In the genomic region with DNA sequence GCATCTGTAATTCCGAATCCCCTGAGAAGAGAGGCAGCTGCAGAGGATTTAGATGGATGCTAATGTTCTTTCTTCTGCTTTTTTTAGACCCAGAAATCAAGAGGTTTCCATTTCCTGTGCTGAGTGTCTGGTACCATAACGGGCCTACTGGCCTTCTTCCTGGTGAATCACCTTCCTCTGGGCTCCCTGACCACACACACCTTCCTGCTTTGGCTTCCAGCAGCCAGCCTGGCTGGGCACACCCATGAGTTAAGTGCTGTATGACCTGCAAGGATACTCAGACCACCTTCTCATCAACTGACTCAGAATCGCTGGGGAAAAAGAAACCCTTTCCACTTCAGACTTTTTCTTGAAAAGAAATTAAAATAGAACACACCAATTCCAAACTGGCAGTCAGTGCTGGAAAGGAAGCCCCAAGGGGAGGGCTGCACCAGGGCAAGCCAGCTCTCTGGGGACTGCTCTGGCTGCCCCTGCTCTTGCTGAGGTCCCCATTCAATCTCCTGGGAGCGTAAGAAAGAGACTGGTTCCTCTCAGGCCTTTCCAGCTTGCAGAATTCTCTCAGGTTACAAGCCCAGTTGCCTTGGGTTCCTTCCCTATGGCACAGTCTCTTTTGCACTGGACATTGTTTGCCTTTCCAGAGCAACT, we compare ENCODE assay signal across 7 mouse cellular contexts. TPM values are rescaled to one million over a fixed set of nuclear protein-coding genes. Genes with fewer than 3 reads are reported as not detected.
DNase-seq lines count a peak whose midpoint lies in the region; ATAC-seq and TF ChIP-seq lines count a peak whose summit lies in the region.

No protein-coding gene starts in this region.

- no peak for TF ChIP-seq EP300 in heart, adult 2 months (IDR thresholded peaks at IDR 0.05; ENCODE audit: insufficient read depth, low read depth, low read length)

- no peak for TF ChIP-seq CTCF in heart, adult 2 months (IDR thresholded peaks at IDR 0.05)

- WGBS in midbrain, embryonic 16.5 days = 59% methylated on average over 4 of the region's 4 CpGs
- WGBS in midbrain, embryonic 11.5 days = 63% methylated on average over 4 of the region's 4 CpGs
- 35% methylated on average over 4 of the region's 4 CpGs for WGBS in heart, adult 2 months
- WGBS in limb, embryonic 15.5 days = 50% methylated on average over 4 of the region's 4 CpGs

- 0 out of 2 replicates have a peak overlapping the region, but pooled peaks have one; percentile 17 for H3K27ac ChIP-seq in midbrain, embryonic 16.5 days (ENCODE audit: low read length)
- H3K27ac ChIP-seq in midbrain, embryonic 11.5 days (ENCODE audit: low read depth, low read length) = no peak overlapping the region
- peak overlapping the region; percentile 64 for H3K27ac ChIP-seq in heart, adult 2 months
- peak overlapping the region; percentile 38; the same call in 1 of the 2 replicates for H3K27ac ChIP-seq in limb, embryonic 15.5 days

- H3K79me2 ChIP-seq in heart, adult 2 months (replicated peaks; ENCODE audit: control insufficient read depth, insufficient read depth, low read length) = no peaks in the 10 kb centered on the region

- TF ChIP-seq POLR2A in heart, adult 2 months (IDR thresholded peaks at IDR 0.05; ENCODE audit: insufficient read depth, low read depth, low read length) = no peak

- H3K4me3 ChIP-seq in midbrain, embryonic 16.5 days (ENCODE audit: low read depth, low read length) = no peak overlapping the region
- no peak overlapping the region for H3K4me3 ChIP-seq in midbrain, embryonic 11.5 days (ENCODE audit: low read depth, low read length)
- no peak overlapping the region for H3K4me3 ChIP-seq in heart, adult 2 months
- H3K4me3 ChIP-seq in limb, embryonic 15.5 days = no peak overlapping the region

- 0 out of 2 replicates have a peak, but pooled peaks cover 2% of the 10 kb centered on the region for H3K9me3 ChIP-seq in midbrain, embryonic 16.5 days (replicated peaks; ENCODE audit: control insufficient read depth, low read length, poor library complexity, severe bottlenecking)
- H3K9me3 ChIP-seq in midbrain, embryonic 11.5 days (ENCODE audit: control insufficient read depth, low read length) = no peaks in the 10 kb centered on the region
- no peaks in the 10 kb centered on the region for H3K9me3 ChIP-seq in limb, embryonic 15.5 days

- peaks cover 4% of the 10 kb centered on the region for H3K36me3 ChIP-seq in midbrain, embryonic 16.5 days (ENCODE audit: control insufficient read depth, insufficient read depth, low read length)
- no peaks in the 10 kb centered on the region for H3K36me3 ChIP-seq in midbrain, embryonic 11.5 days (ENCODE audit: control insufficient read depth, insufficient read depth, low read length)
- peaks cover 4% of the 10 kb centered on the region; the same call in 1 of the 2 replicates for H3K36me3 ChIP-seq in heart, adult 2 months (ENCODE audit: control insufficient read depth, insufficient read depth, low read length)
- no peaks in the 10 kb centered on the region for H3K36me3 ChIP-seq in limb, embryonic 15.5 days

- H3K4me2 ChIP-seq in midbrain, embryonic 16.5 days (ENCODE audit: low read length) = no peak overlapping the region
- H3K4me2 ChIP-seq in midbrain, embryonic 11.5 days = no peak overlapping the region
- no peak overlapping the region for H3K4me2 ChIP-seq in limb, embryonic 15.5 days

- no peak for ATAC-seq in midbrain, embryonic 16.5 days
- ATAC-seq in midbrain, embryonic 11.5 days (ENCODE audit: low FRiP score) = no peak
- no peak for ATAC-seq in limb, embryonic 15.5 days (ENCODE audit: insufficient number of reproducible peaks, low FRiP score, low TSS enrichment, low read depth)

- no peak overlapping the region for H3K9ac ChIP-seq in midbrain, embryonic 16.5 days (ENCODE audit: low read depth, low read length)
- no peak overlapping the region for H3K9ac ChIP-seq in midbrain, embryonic 11.5 days (ENCODE audit: low read length)
- no peak overlapping the region for H3K9ac ChIP-seq in heart, adult 2 months (ENCODE audit: low read depth, low read length)
- H3K9ac ChIP-seq in limb, embryonic 15.5 days = no peak overlapping the region

- intact Hi-C loops in heart, adult 2 months (cut with DNase I) = no loop called here

- no peaks in the 10 kb centered on the region for H3K4me1 ChIP-seq in midbrain, embryonic 16.5 days (ENCODE audit: control insufficient read depth, insufficient read depth, low read length)
- no peaks in the 10 kb centered on the region for H3K4me1 ChIP-seq in midbrain, embryonic 11.5 days (ENCODE audit: control insufficient read depth, insufficient read depth, low read length)
- peaks cover 8% of the 10 kb centered on the region for H3K4me1 ChIP-seq in heart, adult 2 months (ENCODE audit: control insufficient read depth, insufficient read depth, low read length)
- 0 out of 2 replicates have a peak, but pooled peaks cover 8% of the 10 kb centered on the region for H3K4me1 ChIP-seq in limb, embryonic 15.5 days

- H3K27me3 ChIP-seq in midbrain, embryonic 16.5 days (ENCODE audit: control insufficient read depth, insufficient read depth, low read depth, low read length) = no peaks in the 10 kb centered on the region
- no peaks in the 10 kb centered on the region for H3K27me3 ChIP-seq in midbrain, embryonic 11.5 days (ENCODE audit: control insufficient read depth, insufficient read depth, low read length)
- no peaks in the 10 kb centered on the region for H3K27me3 ChIP-seq in heart, adult 2 months (ENCODE audit: control insufficient read depth, insufficient read depth, low read length)
- H3K27me3 ChIP-seq in limb, embryonic 15.5 days = no peaks in the 10 kb centered on the region

- DNase-seq in midbrain, embryonic 11.5 days (ENCODE audit: low spot score, missing footprints) = no peak
- DNase-seq in heart, adult 2 months = peak; percentile 29 to 41
- DNase-seq in urinary bladder, postnatal 14 days (ENCODE audit: low spot score) = no peak
- DNase-seq in cerebellum, postnatal 36 days = no peak
- DNase-seq in ovary, postnatal 10 days (ENCODE audit: low spot score) = no peak

RNA-seq across cellular contexts. Expression of a gene that starts 15.7 kb away (rescaled TPM):
- polyA plus RNA-seq in midbrain, embryonic 16.5 days (2015; fragmentation: Nextera tagmentation; extraction: Ambion mirVana) = 27.1 and 36.7 TPM in 2 replicates
- 7.9 and 9.8 TPM in 2 replicates for polyA plus RNA-seq in midbrain, embryonic 11.5 days (2014; fragmentation: Nextera tagmentation; extraction: Ambion mirVana)
- total RNA-seq in heart, adult 2 months (2021) = 1 to 10 TPM; 7.9 to 8.0 TPM
- polyA plus RNA-seq in heart, adult 2 months (2012; rRNA removed) = 9.3 and 10.0 TPM in 2 replicates
- 26.2 and 26.8 TPM in 2 replicates for polyA plus RNA-seq in limb, embryonic 15.5 days (2015; fragmentation: Nextera tagmentation; extraction: Ambion mirVana)

Comparison
In these comparisons a context has a peak if more than half of its experiments do, and no peak if none do; other contexts are left out.
1. DNase-seq: peak in heart, adult 2 months (2 of 2); none in midbrain, embryonic 11.5 days (single experiment), urinary bladder, postnatal 14 days (single experiment), cerebellum, postnatal 36 days (0 of 2) and ovary, postnatal 10 days (single experiment).